ENCODE assay signal across 9 mouse cellular contexts in genomic region chr11:106976194-106976593, GRCm38 (mm10). TPM values are rescaled to one million over a fixed set of nuclear protein-coding genes. Genes with fewer than 3 reads are reported as not detected.
A peak's percentile ranks its signal among the peaks of the same experiment; 100 is the strongest.
DNase-seq lines count a peak whose midpoint lies in the region; ATAC-seq lines count a peak whose summit lies in the region.
"Had no signal": no experiment of that assay in that cellular context is flagged by ENCODE, and none has a peak within 500 bp of the region (broad histone marks: within the 10 kb centered on the region; RNA-seq: fewer than 3 reads in every experiment).

No protein-coding gene starts in this region.

- H3K36me3 ChIP-seq in liver, embryonic 11.5 days (ENCODE audit: control insufficient read depth, insufficient read depth, low read length): no peaks in the 10 kb centered on the region
- H3K36me3 ChIP-seq in stomach, embryonic 15.5 days: no peaks in the 10 kb centered on the region
- H3K36me3 ChIP-seq in midbrain, embryonic 13.5 days: no peaks in the 10 kb centered on the region

- H3K4me1 ChIP-seq in liver, embryonic 11.5 days (replicated peaks; ENCODE audit: control insufficient read depth, insufficient read depth, low read length): peaks cover 4% of the 10 kb centered on the region; the same call in 1 of the 2 replicates
- H3K4me1 ChIP-seq in stomach, embryonic 15.5 days: no peaks in the 10 kb centered on the region
- no peaks in the 10 kb centered on the region for H3K4me1 ChIP-seq in midbrain, embryonic 13.5 days (replicated peaks)

- no peaks in the 10 kb centered on the region for H3K27me3 ChIP-seq in liver, embryonic 11.5 days (replicated peaks; ENCODE audit: control insufficient read depth, insufficient read depth, low read length)
- H3K27me3 ChIP-seq in stomach, embryonic 15.5 days (replicated peaks): no peaks in the 10 kb centered on the region
- no peaks in the 10 kb centered on the region for H3K27me3 ChIP-seq in midbrain, embryonic 13.5 days

- no peak overlapping the region for H3K9ac ChIP-seq in liver, embryonic 11.5 days (ENCODE audit: low read depth, low read length)
- H3K9ac ChIP-seq in stomach, embryonic 15.5 days: no peak overlapping the region
- no peak overlapping the region for H3K9ac ChIP-seq in midbrain, embryonic 13.5 days (replicated peaks)

- ATAC-seq in liver, embryonic 11.5 days (replicated peaks; ENCODE audit: low FRiP score): 0 out of 2 replicates have a peak, but pooled peaks have one; percentile 25
- 0 out of 2 replicates have a peak, but pooled peaks have one; percentile 48 for ATAC-seq in stomach, embryonic 15.5 days (ENCODE audit: insufficient read depth, low FRiP score, low read depth)
- no peak for ATAC-seq in midbrain, embryonic 13.5 days

- no peak overlapping the region for H3K27ac ChIP-seq in liver, embryonic 11.5 days (ENCODE audit: low read depth, low read length)
- H3K27ac ChIP-seq in stomach, embryonic 15.5 days: no peak overlapping the region
- H3K27ac ChIP-seq in midbrain, embryonic 13.5 days: no peak overlapping the region

- no peaks in the 10 kb centered on the region for H3K9me3 ChIP-seq in liver, embryonic 11.5 days (ENCODE audit: control insufficient read depth, low read length)
- no peaks in the 10 kb centered on the region for H3K9me3 ChIP-seq in stomach, embryonic 15.5 days
- H3K9me3 ChIP-seq in midbrain, embryonic 13.5 days: no peaks in the 10 kb centered on the region

- H3K4me3 ChIP-seq in liver, embryonic 11.5 days (ENCODE audit: low read depth, low read length): no peak overlapping the region
- no peak overlapping the region for H3K4me3 ChIP-seq in stomach, embryonic 15.5 days (replicated peaks)
- no peak overlapping the region for H3K4me3 ChIP-seq in midbrain, embryonic 13.5 days (replicated peaks)

- no peak overlapping the region for H3K4me2 ChIP-seq in liver, embryonic 11.5 days
- H3K4me2 ChIP-seq in stomach, embryonic 15.5 days: no peak overlapping the region
- H3K4me2 ChIP-seq in midbrain, embryonic 13.5 days (replicated peaks): no peak overlapping the region

- WGBS in liver, embryonic 11.5 days: 90% methylated on average over 8 of the region's 8 CpGs
- WGBS in stomach, embryonic 15.5 days: 76% methylated on average over 8 of the region's 8 CpGs
- 91% methylated on average over 8 of the region's 8 CpGs for WGBS in midbrain, embryonic 13.5 days

- no peak for DNase-seq in liver, embryonic 11.5 days (ENCODE audit: low spot score)
- DNase-seq in liver: no peak
- peak; percentile 83 to 89 for DNase-seq in heart, adult 9 months (ENCODE audit: low spot score in 2 of 2)
- peak; percentile 78 to 85 for DNase-seq in kidney, postnatal 25 days
- DNase-seq in ovary, postnatal 10 days (ENCODE audit: low spot score): no peak
- DNase-seq in ovary, postnatal 36 days (ENCODE audit: low spot score): no peak
- DNase-seq: thymus, postnatal 4 days had no signal

RNA-seq across cellular contexts. Expression of gene Kpna2, which starts 23.1 kb away (rescaled TPM):
- polyA plus RNA-seq in liver, embryonic 11.5 days (2014; fragmentation: Nextera tagmentation; extraction: Ambion mirVana): 448 and 517 TPM in 2 replicates
- polyA plus RNA-seq in stomach, embryonic 15.5 days (2015; fragmentation: Nextera tagmentation; extraction: Ambion mirVana): 259 and 365 TPM in 2 replicates
- 288 and 305 TPM in 2 replicates for polyA plus RNA-seq in midbrain, embryonic 13.5 days (2015; fragmentation: Nextera tagmentation; extraction: Ambion mirVana)

RNA-seq across cellular contexts. Expression of gene 1810010H24Rik, which starts 49.3 kb away (rescaled TPM):
- polyA plus RNA-seq in liver, embryonic 11.5 days (2014; fragmentation: Nextera tagmentation; extraction: Ambion mirVana): 1.9 and 2.1 TPM in 2 replicates
- polyA plus RNA-seq in stomach, embryonic 15.5 days (2015; fragmentation: Nextera tagmentation; extraction: Ambion mirVana): 3.1 and 3.4 TPM in 2 replicates
- 4.6 and 5.6 TPM in 2 replicates for polyA plus RNA-seq in midbrain, embryonic 13.5 days (2015; fragmentation: Nextera tagmentation; extraction: Ambion mirVana)

RNA-seq across cellular contexts. Expression of gene Smurf2, which starts 55.7 kb away (rescaled TPM):
- 8.7 and 9.6 TPM in 2 replicates for polyA plus RNA-seq in liver, embryonic 11.5 days (2014; fragmentation: Nextera tagmentation; extraction: Ambion mirVana)
- 13.2 and 13.4 TPM in 2 replicates for polyA plus RNA-seq in stomach, embryonic 15.5 days (2015; fragmentation: Nextera tagmentation; extraction: Ambion mirVana)
- polyA plus RNA-seq in midbrain, embryonic 13.5 days (2015; fragmentation: Nextera tagmentation; extraction: Ambion mirVana): 16.5 and 17.4 TPM in 2 replicates

Comparison
In these comparisons a context has a peak if more than half of its experiments do, and no peak if none do; other contexts are left out.
1. DNase-seq: peak in heart, adult 9 months (2 of 2) and kidney, postnatal 25 days (2 of 2); none in liver, embryonic 11.5 days (single experiment), liver (single experiment), ovary, postnatal 10 days (single experiment) and ovary, postnatal 36 days (single experiment).